Mouse (Mus musculus) bone marrow, adult 2 months (tissue): ENCODE measurements around the gene Tnni1. TPM values are rescaled to one million over a fixed set of nuclear protein-coding genes. Genes with fewer than 3 reads are reported as not detected.

Experiments
- H3K27ac ChIP-seq: fragments of 200-500 bp; 2 replicates; pipeline ENCODE4 v1.5.1; 2012; ENCODE audit warnings: low read depth, mild to moderate bottlenecking, control low read depth, inconsistent platforms, low read length; ENCODE audit not compliant: control insufficient read depth, poor library complexity, insufficient read depth
- H3K4me1 ChIP-seq: fragments of 200-500 bp; 2 replicates; pipeline ENCODE4 v1.6.1; 2011; ENCODE audit warnings: low read length; ENCODE audit not compliant: control insufficient read depth, insufficient read depth
- H3K4me3 ChIP-seq: fragments of 200-500 bp; replicated peaks from 2 replicates; pipeline ENCODE3; 2011; ENCODE audit warnings: mild to moderate bottlenecking, low read depth, low read length, control low read depth; ENCODE audit not compliant: control insufficient read depth
- CTCF ChIP-seq: fragments of 200-500 bp; IDR thresholded peaks from 2 replicates; pipeline ENCODE4 v1.5.1; 2011; ENCODE audit warnings: low read length, control low read depth; ENCODE audit not compliant: control insufficient read depth, insufficient read depth
- POLR2A ChIP-seq: fragments of 200-500 bp; IDR thresholded peaks from 2 replicates; pipeline ENCODE4 v1.6.1; 2011; ENCODE audit warnings: low read depth, mild to moderate bottlenecking, control low read depth, low read length, borderline replicate concordance; ENCODE audit not compliant: control insufficient read depth
- WGBS: fragments of 180-500 bp; shearing (Covaris S2); methylation state at CpG from one replicate; pipeline ENCODE4 v1.1.7; 2018; 5-methylcytosine and 5-hydroxymethylcytosine counted together
- polyA plus RNA-seq: library from polyadenylated mRNA; stranded (reverse); fragments of >200 nt; gene quantifications from 2 replicates; pipeline ENCODE4 v1.2.4, GENCODE M21; 2011; ENCODE audit warnings: low replicate concordance; ENCODE audit not compliant: missing spikeins, insufficient read depth, insufficient read length

Gene Tnni1
- polyA plus RNA-seq, 1 experiment: not detected

DNA sequence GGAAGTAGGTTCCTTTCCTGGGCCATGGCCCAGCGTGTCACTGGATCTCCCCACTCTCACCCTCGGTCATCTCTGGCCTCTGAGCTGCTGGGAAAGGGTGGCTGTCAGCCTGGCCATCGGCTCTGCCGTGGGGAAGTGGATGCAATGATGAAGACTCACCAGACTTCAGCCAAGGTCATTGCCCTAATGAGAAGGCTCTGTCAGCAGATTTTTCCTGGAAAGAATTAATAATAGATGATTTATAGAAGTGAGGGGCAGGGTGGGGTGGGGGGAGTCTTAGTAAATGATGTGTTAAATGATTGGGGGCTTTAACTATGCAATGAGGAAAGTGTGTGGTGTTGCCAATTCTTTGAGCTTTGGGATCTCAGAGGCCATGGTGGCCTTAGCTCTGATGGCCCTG is 33.0 kb upstream of the Tnni1 start:
- H3K4me1 ChIP-seq: peaks cover 1% of the 10 kb centered on the region; the same call in 1 of the 2 replicates
- no peak overlapping the region for H3K27ac ChIP-seq
- H3K4me3 ChIP-seq: no peak overlapping the region
- 67% methylated on average over 4 of the region's 4 CpGs for WGBS
- no peak for TF ChIP-seq POLR2A
- no peak for TF ChIP-seq CTCF

DNA sequence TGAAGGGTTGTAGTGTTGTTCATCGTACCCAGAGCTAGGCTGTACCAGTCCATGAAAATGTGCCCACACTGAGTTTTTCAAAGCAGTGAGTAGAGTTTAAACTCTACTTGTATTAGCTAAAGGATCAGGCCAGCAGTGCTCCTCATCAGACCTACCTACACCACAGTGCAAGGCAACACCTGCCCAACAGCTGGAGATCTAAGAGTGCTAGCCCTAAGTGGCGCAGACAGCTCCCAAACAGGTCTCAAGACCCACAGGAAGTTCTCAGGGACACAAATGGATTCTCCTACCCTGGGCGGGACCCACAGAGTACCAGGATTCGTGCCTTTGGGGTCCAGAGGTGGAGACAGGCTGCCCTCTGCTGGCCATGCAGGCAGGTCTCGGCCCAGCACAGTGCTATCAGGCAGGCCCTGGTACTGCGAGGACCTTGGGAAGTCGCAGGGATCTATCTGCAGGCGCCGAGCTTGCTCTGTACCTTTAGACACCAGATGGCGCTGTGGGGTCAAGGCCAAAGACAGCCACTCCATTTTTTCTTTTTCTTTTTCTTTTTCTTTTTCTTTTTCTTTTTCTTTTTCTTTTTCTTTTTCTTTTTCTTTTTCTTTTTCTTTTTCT is 26.4 kb upstream of the Tnni1 start:
- Histone ChIP-seq H3K4me3 (no peak overlapping the region), H3K4me1 (no peaks in the 10 kb centered on the region), H3K27ac (no peak overlapping the region)
- TF ChIP-seq CTCF: peak; percentile 86
- TF ChIP-seq POLR2A: no peak
- 13% methylated on average over 10 of the region's 10 CpGs for WGBS

DNA sequence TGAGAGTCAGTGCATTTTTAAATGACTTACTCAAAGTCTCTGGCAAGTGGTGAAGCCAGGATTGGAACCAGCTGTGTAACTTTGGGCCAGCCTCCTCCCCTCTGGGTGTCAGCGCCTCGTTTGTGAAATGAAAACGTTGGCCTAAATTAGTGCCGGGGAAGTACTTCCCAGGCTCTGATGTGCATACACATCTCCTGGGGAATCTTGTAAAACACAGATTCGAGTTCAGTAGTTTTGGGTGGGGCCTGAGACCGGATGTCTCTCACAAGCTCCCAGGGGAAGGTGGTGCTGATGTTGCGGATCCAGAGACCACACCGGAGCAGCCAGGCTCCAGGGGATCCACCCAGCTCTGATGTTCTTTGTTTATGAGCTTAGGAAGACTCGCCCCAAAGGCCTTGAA is 23.9 kb upstream of the Tnni1 start:
- WGBS: 71% methylated on average over 9 of the region's 9 CpGs
- TF ChIP-seq CTCF (no peak), POLR2A (no peak)
- Histone ChIP-seq H3K4me1 (no peaks in the 10 kb centered on the region), H3K4me3 (no peak overlapping the region), H3K27ac (no peak overlapping the region)

DNA sequence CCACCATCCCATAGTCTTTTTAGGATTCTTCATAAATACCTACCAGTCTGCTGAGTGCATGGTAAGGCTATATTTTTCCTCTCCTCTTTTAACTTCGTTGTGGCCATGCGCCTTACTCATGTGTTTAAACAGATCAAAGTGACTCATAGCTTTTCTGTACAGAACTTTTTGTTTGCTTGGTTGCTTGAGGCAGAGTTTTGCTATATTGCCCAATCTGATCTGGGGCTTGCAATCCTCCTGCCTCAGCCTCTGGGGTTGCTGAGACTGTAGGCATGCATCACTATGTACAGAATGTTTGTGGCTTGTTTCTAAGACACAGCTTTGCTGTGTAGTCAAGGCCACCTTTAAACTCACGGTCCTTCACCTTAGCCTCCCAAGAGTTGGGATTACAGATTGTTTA is 23.3 kb upstream of the Tnni1 start:
- Histone ChIP-seq H3K4me1 (no peaks in the 10 kb centered on the region), H3K4me3 (no peak overlapping the region), H3K27ac (no peak overlapping the region)
- TF ChIP-seq POLR2A (no peak), CTCF (no peak)
- WGBS: 74% methylated on average over 3 of the region's 3 CpGs

DNA sequence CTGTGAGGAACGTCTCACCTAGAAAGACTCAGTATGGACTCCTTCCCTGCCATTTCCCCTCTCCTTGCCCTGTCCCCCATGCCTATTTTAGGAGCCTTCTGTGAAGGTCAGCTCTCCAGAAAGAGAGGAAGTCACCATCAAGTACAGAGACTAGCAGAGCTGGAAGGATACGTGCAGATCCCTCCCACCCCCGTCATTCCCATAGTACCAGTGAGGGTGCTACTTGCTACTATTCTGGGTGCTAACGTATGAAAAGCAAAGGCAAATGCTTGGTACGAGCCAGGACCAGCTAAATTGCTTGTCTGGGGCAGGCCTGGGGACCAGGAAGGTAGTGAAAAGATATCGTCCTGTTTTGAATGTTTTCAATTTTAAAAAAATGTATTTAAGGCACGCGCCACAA is 21.9 kb upstream of the Tnni1 start:
- 74% methylated on average over 8 of the region's 8 CpGs for WGBS
- Histone ChIP-seq H3K4me1 (no peaks in the 10 kb centered on the region), H3K27ac (no peak overlapping the region), H3K4me3 (no peak overlapping the region)
- TF ChIP-seq POLR2A: no peak
- TF ChIP-seq CTCF: no peak

DNA sequence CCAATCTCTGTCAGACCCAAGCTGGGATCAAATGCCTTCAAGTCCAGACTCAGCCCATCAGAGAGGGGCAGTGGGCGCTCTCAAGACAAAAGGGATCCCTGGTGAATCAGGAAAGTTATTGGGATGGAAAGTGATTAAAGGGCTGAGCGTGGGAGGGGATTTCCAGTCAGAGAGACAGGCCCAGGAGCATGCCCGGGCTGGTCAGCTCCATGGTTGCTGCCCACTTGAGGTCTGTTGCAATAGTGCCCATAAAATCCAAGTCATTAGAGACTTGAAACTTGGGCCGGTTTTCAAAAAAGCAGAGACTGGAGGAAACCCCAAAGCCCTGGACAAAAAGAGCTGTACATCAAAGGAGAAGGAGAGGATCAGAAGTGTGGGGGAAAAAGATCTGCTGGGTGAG is 19.5 kb upstream of the Tnni1 start:
- no peak for TF ChIP-seq POLR2A
- TF ChIP-seq CTCF: no peak
- Histone ChIP-seq H3K4me1 (no peaks in the 10 kb centered on the region), H3K27ac (no peak overlapping the region), H3K4me3 (no peak overlapping the region)
- 62% methylated on average over 4 of the region's 4 CpGs for WGBS

DNA sequence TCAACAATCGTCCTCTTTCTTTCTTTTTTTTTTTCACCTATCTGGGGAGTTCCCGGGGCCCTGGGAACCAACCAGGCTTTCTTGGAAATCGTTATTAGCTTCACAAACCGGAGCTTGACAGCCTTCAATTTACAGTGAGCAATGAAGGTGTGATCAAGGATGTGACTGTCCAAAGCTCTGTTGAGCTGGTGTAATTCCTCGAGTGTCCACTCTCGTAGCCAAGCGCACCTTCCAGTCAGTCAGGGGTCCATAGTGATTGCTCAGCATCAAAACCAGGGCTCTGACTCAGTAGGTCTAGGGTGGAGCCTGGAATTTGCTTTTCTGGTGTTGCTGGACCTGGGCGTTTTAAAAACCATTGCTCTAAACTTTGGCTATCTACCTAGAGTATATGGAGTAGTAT is 19.0 kb upstream of the Tnni1 start:
- TF ChIP-seq CTCF (no peak), POLR2A (no peak)
- WGBS: 68% methylated on average over 8 of the region's 8 CpGs
- no peaks in the 10 kb centered on the region for H3K4me1 ChIP-seq
- no peak overlapping the region for H3K27ac ChIP-seq
- H3K4me3 ChIP-seq: no peak overlapping the region

DNA sequence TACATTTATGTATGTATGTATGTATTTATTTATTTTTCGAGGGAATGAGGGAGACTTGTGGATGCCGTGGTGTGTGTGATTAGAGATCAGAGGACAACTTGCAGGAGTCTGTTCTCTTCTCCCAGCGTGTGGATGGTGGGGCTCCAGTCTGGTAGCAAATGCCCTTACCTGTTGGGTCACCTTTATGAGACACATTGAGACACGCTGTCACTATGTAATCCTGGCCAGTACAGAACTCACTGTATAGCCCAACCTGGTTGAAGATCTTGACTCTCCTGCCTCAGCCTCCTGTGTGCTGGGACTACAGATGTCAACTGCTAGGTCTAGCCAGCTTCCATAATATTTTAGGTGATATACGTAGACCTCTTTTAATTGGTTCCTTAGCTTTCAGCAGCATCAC is 17.5 kb upstream of the Tnni1 start:
- WGBS: 80% methylated on average over 5 of the region's 5 CpGs
- Histone ChIP-seq H3K27ac (no peak overlapping the region), H3K4me3 (no peak overlapping the region), H3K4me1 (no peaks in the 10 kb centered on the region)
- TF ChIP-seq CTCF: no peak
- no peak for TF ChIP-seq POLR2A
